Mouse (Mus musculus): ENCODE data around the gene Trir. TPM values are rescaled to one million over a fixed set of nuclear protein-coding genes. Genes with fewer than 3 reads are reported as not detected.

Gene Trir
- polyA plus RNA-seq, 1 experiment = 99.1 TPM

GRCm38 (mm10) chr8:85017209-85017608, 9.4 kb upstream of the Trir start:
- TF ChIP-seq CTCF (IDR thresholded peaks at IDR 0.05; ENCODE audit: insufficient read depth, low read length) (no peak), POLR2A (IDR thresholded peaks at IDR 0.05; ENCODE audit: borderline replicate concordance, extremely low read depth, low read depth, low read length) (no peak)
- H3K4me3 ChIP-seq (replicated peaks; ENCODE audit: extremely low read depth, low read depth, low read length) = no peak overlapping the region
- no peaks in the 10 kb centered on the region for H3K4me1 ChIP-seq (ENCODE audit: control insufficient read depth, insufficient read depth, low read length)
- DNase-seq = no peak
- 48% methylated on average over 5 of the region's 5 CpGs for WGBS

- no peaks in the 10 kb centered on the region; the same call in 1 of the 2 replicates for H3K4me1 ChIP-seq (ENCODE audit: control insufficient read depth, insufficient read depth, low read length)
- no peak for DNase-seq
- WGBS = 86% methylated on average over 3 of the region's 3 CpGs
- H3K4me3 ChIP-seq (replicated peaks; ENCODE audit: extremely low read depth, low read depth, low read length) = no peak overlapping the region
- TF ChIP-seq POLR2A (IDR thresholded peaks at IDR 0.05; ENCODE audit: borderline replicate concordance, extremely low read depth, low read depth, low read length) (no peak), CTCF (IDR thresholded peaks at IDR 0.05; ENCODE audit: insufficient read depth, low read length) (no peak)
Observed at GRCm38 (mm10) chr8:85021514-85022055, 5.0 kb upstream of the Trir start.

- DNase-seq = no peak
- Histone ChIP-seq H3K4me3 (replicated peaks; ENCODE audit: extremely low read depth, low read depth, low read length) (no peak overlapping the region), H3K4me1 (ENCODE audit: control insufficient read depth, insufficient read depth, low read length) (peaks cover 8% of the 10 kb centered on the region)
- WGBS = 96% methylated on average over 3 of the region's 3 CpGs
- TF ChIP-seq POLR2A (IDR thresholded peaks at IDR 0.05; ENCODE audit: borderline replicate concordance, extremely low read depth, low read depth, low read length) = no peak
- TF ChIP-seq CTCF (IDR thresholded peaks at IDR 0.05; ENCODE audit: insufficient read depth, low read length) = no peak
Observed at GRCm38 (mm10) chr8:85023846-85024245, 2.8 kb upstream of the Trir start.

GRCm38 (mm10) chr8:85025098-85025932, 1.3 kb upstream of the Trir start, which contains the start of gene Asna1:
Gene Asna1, minus strand, starts transcription at chr8:85025281.
- Histone ChIP-seq H3K4me3 (replicated peaks; ENCODE audit: extremely low read depth, low read depth, low read length) (peak within 1 kb of the TSS; percentile 95), H3K4me1 (ENCODE audit: control insufficient read depth, insufficient read depth, low read length) (peaks cover 12% of the 10 kb centered on the region)
- WGBS = 2% methylated on average over 30 of the region's 30 CpGs
- TF ChIP-seq POLR2A (IDR thresholded peaks at IDR 0.05; ENCODE audit: borderline replicate concordance, extremely low read depth, low read depth, low read length) (peak; percentile 73; the same call in 1 of the 2 replicates), CTCF (IDR thresholded peaks at IDR 0.05; ENCODE audit: insufficient read depth, low read length) (no peak)
- DNase-seq = peak; percentile 81

GRCm38 (mm10) chr8:85027516-85027855, 863 bp downstream of the Trir start:
- Histone ChIP-seq H3K4me1 (ENCODE audit: control insufficient read depth, insufficient read depth, low read length) (peaks cover 12% of the 10 kb centered on the region), H3K4me3 (replicated peaks; ENCODE audit: extremely low read depth, low read depth, low read length) (peak overlapping the region; percentile 85)
- under 1% methylated on average over 13 of the region's 13 CpGs for WGBS
- DNase-seq = no peak
- TF ChIP-seq CTCF (IDR thresholded peaks at IDR 0.05; ENCODE audit: insufficient read depth, low read length) (no peak), POLR2A (IDR thresholded peaks at IDR 0.05; ENCODE audit: borderline replicate concordance, extremely low read depth, low read depth, low read length) (no peak)

- H3K4me1 ChIP-seq (ENCODE audit: control insufficient read depth, insufficient read depth, low read length) = peaks cover 12% of the 10 kb centered on the region
- peak overlapping the region; percentile 85 for H3K4me3 ChIP-seq (replicated peaks; ENCODE audit: extremely low read depth, low read depth, low read length)
- 10% methylated on average over 2 of the region's 2 CpGs for WGBS
- no peak for DNase-seq
- TF ChIP-seq POLR2A (IDR thresholded peaks at IDR 0.05; ENCODE audit: borderline replicate concordance, extremely low read depth, low read depth, low read length) (no peak), CTCF (IDR thresholded peaks at IDR 0.05; ENCODE audit: insufficient read depth, low read length) (no peak)
Observed at GRCm38 (mm10) chr8:85027922-85028321, 1.3 kb downstream of the Trir start.

GRCm38 (mm10) chr8:85029271-85029670, 2.6 kb downstream of the Trir start:
- Histone ChIP-seq H3K4me1 (ENCODE audit: control insufficient read depth, insufficient read depth, low read length) (peaks cover 12% of the 10 kb centered on the region), H3K4me3 (replicated peaks; ENCODE audit: extremely low read depth, low read depth, low read length) (no peak overlapping the region)
- 65% methylated on average over 14 of the region's 14 CpGs for WGBS
- no peak for DNase-seq
- TF ChIP-seq CTCF (IDR thresholded peaks at IDR 0.05; ENCODE audit: insufficient read depth, low read length) = no peak
- no peak for TF ChIP-seq POLR2A (IDR thresholded peaks at IDR 0.05; ENCODE audit: borderline replicate concordance, extremely low read depth, low read depth, low read length)

GRCm38 (mm10) chr8:85032622-85033311, 6.1 kb downstream of the Trir start:
- TF ChIP-seq CTCF (IDR thresholded peaks at IDR 0.05; ENCODE audit: insufficient read depth, low read length) (no peak), POLR2A (IDR thresholded peaks at IDR 0.05; ENCODE audit: borderline replicate concordance, extremely low read depth, low read depth, low read length) (no peak)
- H3K4me3 ChIP-seq (replicated peaks; ENCODE audit: extremely low read depth, low read depth, low read length) = no peak overlapping the region
- DNase-seq = no peak
- 64% methylated on average over 4 of the region's 4 CpGs for WGBS
- peaks cover 20% of the 10 kb centered on the region for H3K4me1 ChIP-seq (ENCODE audit: control insufficient read depth, insufficient read depth, low read length)

GRCm38 (mm10) chr8:85033867-85034266, 7.2 kb downstream of the Trir start:
- no peak overlapping the region for H3K4me3 ChIP-seq (replicated peaks; ENCODE audit: extremely low read depth, low read depth, low read length)
- H3K4me1 ChIP-seq (ENCODE audit: control insufficient read depth, insufficient read depth, low read length) = peaks cover 17% of the 10 kb centered on the region
- TF ChIP-seq CTCF (IDR thresholded peaks at IDR 0.05; ENCODE audit: insufficient read depth, low read length) (no peak), POLR2A (IDR thresholded peaks at IDR 0.05; ENCODE audit: borderline replicate concordance, extremely low read depth, low read depth, low read length) (no peak)
- 59% methylated on average over 1 of the region's 1 CpGs for WGBS
- peak; percentile 14 for DNase-seq
